Mouse (Mus musculus): ENCODE measurements at regions not wholly inside any gene's neighbourhood (a gene's known extent, or its start where the extent isn't known, plus 50 kb on each side); places are given as distances from the start of the nearest gene placed in this dataset.

DNA sequence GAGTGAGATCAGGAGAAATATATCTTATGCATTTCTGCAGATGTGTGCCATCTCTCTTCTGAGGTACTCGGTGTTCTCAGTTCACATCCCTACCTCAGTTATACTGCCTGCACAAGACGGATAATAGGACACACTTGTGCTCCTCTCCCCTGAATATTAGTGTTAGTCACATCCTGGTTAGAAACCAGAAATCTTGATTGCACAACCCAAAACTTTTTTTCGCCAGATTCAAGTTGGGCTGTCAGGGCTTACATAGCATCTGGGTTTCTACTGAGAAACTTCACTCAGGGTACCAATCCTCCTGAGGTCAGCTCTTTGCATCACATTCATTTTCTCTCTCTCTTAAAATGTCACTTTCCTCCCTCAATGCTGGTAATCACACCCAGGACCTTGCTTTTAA lies 69.8 kb upstream of the Sstr4 start:
- TF ChIP-seq EP300 (IDR thresholded peaks at IDR 0.05): no peak
- TF ChIP-seq CTCF (IDR thresholded peaks at IDR 0.05): no peak
